Mouse (Mus musculus) C2C12 (cell line): Measurements from ENCODE around the gene Slc25a19.

Source experiments
- CTCF ChIP-seq: IDR thresholded peaks from one replicate; pipeline ENCODE4 v1.5.1; 2011; ENCODE audit not compliant: control insufficient read depth, insufficient read depth, insufficient read length
- FOSL1 ChIP-seq: IDR thresholded peaks from one replicate; pipeline ENCODE4 v1.8.0; 2011; ENCODE audit warnings: mild to moderate bottlenecking, low read length; ENCODE audit not compliant: poor library complexity, insufficient read depth, severe bottlenecking
- MAX ChIP-seq: IDR thresholded peaks from one replicate; pipeline ENCODE4 v1.6.1; 2011; ENCODE audit warnings: mild to moderate bottlenecking, control low read depth
- MYOG ChIP-seq: IDR thresholded peaks from one replicate; pipeline ENCODE4 v1.6.1; 2011; ENCODE audit not compliant: control insufficient read depth, insufficient read length; ENCODE audit errors: extremely low read depth
- USF1 ChIP-seq: IDR thresholded peaks from one replicate; pipeline ENCODE4 v1.6.1; 2011; ENCODE audit warnings: low read depth, mild to moderate bottlenecking, control low read depth, moderate library complexity

GRCm38 (mm10) chr11:115651680-115652079 lies 23.6 kb upstream of the Slc25a19 start:
- TF ChIP-seq CTCF (no peak), MAX (no peak), MYOG (no peak), USF1 (no peak), FOSL1 (no peak)
